8 mouse cellular contexts compared by ENCODE assay signal in genomic region chr2:27886148-27886551, GRCm38 (mm10). TPM values are rescaled to one million over a fixed set of nuclear protein-coding genes. Genes with fewer than 3 reads are reported as not detected.
A peak's percentile ranks its signal among the peaks of the same experiment; 100 is the strongest.
DNase-seq lines count a peak whose midpoint lies in the region; ATAC-seq and TF ChIP-seq lines count a peak whose summit lies in the region.

TSS of gene Col5a1 (plus strand) at chr2:27886425.

- no peak for ATAC-seq in megakaryocyte, adult 5-6 weeks (ENCODE audit: poor library complexity, severe bottlenecking)
- peak; percentile 88 for ATAC-seq in lung, postnatal 0 days

- peak within 1 kb of the TSS; percentile 92 for H3K4me2 ChIP-seq in lung, postnatal 0 days (replicated peaks; ENCODE audit: low read depth, low read length)

- H3K27me3 ChIP-seq in megakaryocyte, embryonic 14.5 days (replicated peaks): peaks cover 100% of the 10 kb centered on the region
- peaks cover 4% of the 10 kb centered on the region; the same call in 1 of the 2 replicates for H3K27me3 ChIP-seq in lung, postnatal 0 days (replicated peaks; ENCODE audit: insufficient read depth, low read length)

- H3K4me3 ChIP-seq in megakaryocyte, embryonic 14.5 days (replicated peaks): peak within 1 kb of the TSS; percentile 74
- peak within 1 kb of the TSS; percentile 70 for H3K4me3 ChIP-seq in lung, postnatal 0 days (ENCODE audit: low read depth, low read length)

- H3K27ac ChIP-seq in lung, postnatal 0 days (ENCODE audit: low read length): peak within 1 kb of the TSS; percentile 80

- DNase-seq in embryo, embryonic 9.5 days (ENCODE audit: extremely low spot score): peak; percentile 92
- peak; percentile 81 to 84 for DNase-seq in heart, adult 9 months (ENCODE audit: low spot score in 2 of 2)
- peak; percentile 32 for DNase-seq in kidney, adult 9 months
- DNase-seq in lung, postnatal 0 days (ENCODE audit: low spot score): peak; percentile 89
- peak; percentile 58 for DNase-seq in right cerebral cortex, postnatal 14 days
- DNase-seq in B cell, adult 2 months: no peak

- H3K9me3 ChIP-seq in megakaryocyte, embryonic 14.5 days: no peaks in the 10 kb centered on the region
- no peaks in the 10 kb centered on the region for H3K9me3 ChIP-seq in lung, postnatal 0 days (ENCODE audit: low read length)

- TF ChIP-seq CTCF in lung, postnatal 0 days (IDR thresholded peaks at IDR 0.05): no peak

- peaks cover 9% of the 10 kb centered on the region for H3K4me1 ChIP-seq in megakaryocyte, embryonic 14.5 days
- H3K4me1 ChIP-seq in lung, postnatal 0 days (ENCODE audit: insufficient read depth, low read depth, low read length): peaks cover 4% of the 10 kb centered on the region; the same call in 1 of the 2 replicates

- no peaks in the 10 kb centered on the region for H3K36me3 ChIP-seq in megakaryocyte, embryonic 14.5 days (replicated peaks; ENCODE audit: low read length)
- no peaks in the 10 kb centered on the region for H3K36me3 ChIP-seq in lung, postnatal 0 days (ENCODE audit: insufficient read depth, low read length)

- H3K9ac ChIP-seq in lung, postnatal 0 days (replicated peaks; ENCODE audit: low read depth): peak within 1 kb of the TSS; percentile 76

- 0% methylated on average over 21 of the region's 45 CpGs for WGBS in lung, postnatal 0 days

- TF ChIP-seq EP300 in lung, postnatal 0 days (IDR thresholded peaks at IDR 0.05): no peak

RNA-seq across cellular contexts. Expression of gene Col5a1, which starts in this region (rescaled TPM):
- polyA plus RNA-seq in megakaryocyte, embryonic 14.5 days (2012; ENCODE audit: insufficient read depth, low replicate concordance): 0.03 and 0.25 TPM in 2 replicates
- 0.78 and 2.2 TPM in 2 replicates for total RNA-seq in megakaryocyte, adult 5-6 weeks (2015)
- 0.77 and 1.1 TPM in 2 replicates for total RNA-seq in megakaryocyte, adult 5-6 weeks (2017)
- polyA plus RNA-seq in lung, postnatal 0 days (2015; fragmentation: Nextera tagmentation; extraction: Ambion mirVana): 47.7 and 50.7 TPM in 2 replicates

Comparison
In these comparisons a context has a peak if more than half of its experiments do, and no peak if none do; other contexts are left out.
1. RNA of gene Col5a1 (polyA plus RNA-seq): 47.7 to 50.7 TPM in lung, postnatal 0 days; 0.03 to 0.25 TPM in megakaryocyte, embryonic 14.5 days; every median in the first group is over 10 times any median in the second.
2. DNase-seq: peak in embryo, embryonic 9.5 days (single experiment), heart, adult 9 months (2 of 2), kidney, adult 9 months (single experiment), lung, postnatal 0 days (single experiment) and right cerebral cortex, postnatal 14 days (single experiment); none in B cell, adult 2 months (0 of 2).